Mouse (Mus musculus): ENCODE data around the gene Tmem178.

GRCm38 (mm10) chr17:80970716-80971115 lies 26.3 kb downstream of the Tmem178 start:
- no peak for TF ChIP-seq CTCF (IDR thresholded peaks at IDR 0.05; ENCODE audit: low read depth)
- TF ChIP-seq EP300 (optimal IDR thresholded peaks at IDR 0.05) = no peak
